In genomic region chr19:37698273-37699160, GRCm38 (mm10) we compare ENCODE assay signal across 9 mouse cellular contexts. TPM values are rescaled to one million over a fixed set of nuclear protein-coding genes. Genes with fewer than 3 reads are reported as not detected.
A peak's percentile ranks its signal among the peaks of the same experiment; 100 is the strongest.
DNase-seq lines count a peak whose midpoint lies in the region; ATAC-seq lines count a peak whose summit lies in the region.
"Had no signal": no experiment of that assay in that cellular context is flagged by ENCODE, and none has a peak within 500 bp of the region (broad histone marks: within the 10 kb centered on the region; RNA-seq: fewer than 3 reads in every experiment).

No protein-coding gene starts in this region.

- peak overlapping the region; percentile 35; the same call in 1 of the 2 replicates for H3K9ac ChIP-seq in hindbrain, embryonic 12.5 days
- H3K9ac ChIP-seq in midbrain, embryonic 11.5 days (ENCODE audit: low read length) = no peak overlapping the region

- H3K9me3 ChIP-seq in heart, embryonic 10.5 days = no peaks in the 10 kb centered on the region
- no peaks in the 10 kb centered on the region for H3K9me3 ChIP-seq in hindbrain, embryonic 12.5 days (replicated peaks)
- no peaks in the 10 kb centered on the region for H3K9me3 ChIP-seq in midbrain, embryonic 11.5 days (ENCODE audit: control insufficient read depth, low read length)

- H3K36me3 ChIP-seq in heart, embryonic 10.5 days = no peaks in the 10 kb centered on the region
- no peaks in the 10 kb centered on the region for H3K36me3 ChIP-seq in hindbrain, embryonic 12.5 days
- H3K36me3 ChIP-seq in midbrain, embryonic 11.5 days (ENCODE audit: control insufficient read depth, insufficient read depth, low read length) = no peaks in the 10 kb centered on the region

- WGBS in heart, embryonic 10.5 days = under 1% methylated on average over 63 of the region's 63 CpGs
- under 1% methylated on average over 63 of the region's 63 CpGs for WGBS in hindbrain, embryonic 12.5 days
- WGBS in midbrain, embryonic 11.5 days = under 1% methylated on average over 62 of the region's 63 CpGs

- H3K27ac ChIP-seq in heart, embryonic 10.5 days = no peak overlapping the region
- no peak overlapping the region for H3K27ac ChIP-seq in hindbrain, embryonic 12.5 days
- H3K27ac ChIP-seq in midbrain, embryonic 11.5 days (ENCODE audit: low read depth, low read length) = no peak overlapping the region

- peak; percentile 44; the same call in 1 of the 2 replicates for ATAC-seq in hindbrain, embryonic 12.5 days (ENCODE audit: low FRiP score)
- no peak for ATAC-seq in midbrain, embryonic 11.5 days (ENCODE audit: low FRiP score)

- peaks cover 100% of the 10 kb centered on the region for H3K27me3 ChIP-seq in heart, embryonic 10.5 days (ENCODE audit: insufficient read depth, poor library complexity, severe bottlenecking)
- H3K27me3 ChIP-seq in hindbrain, embryonic 12.5 days = peaks cover 98% of the 10 kb centered on the region
- H3K27me3 ChIP-seq in midbrain, embryonic 11.5 days (ENCODE audit: control insufficient read depth, insufficient read depth, low read length) = peaks cover 92% of the 10 kb centered on the region

- H3K4me3 ChIP-seq in heart, embryonic 10.5 days = peak overlapping the region; percentile 57
- H3K4me3 ChIP-seq in hindbrain, embryonic 12.5 days = peak overlapping the region; percentile 28
- peak overlapping the region; percentile 17 for H3K4me3 ChIP-seq in midbrain, embryonic 11.5 days (ENCODE audit: low read depth, low read length)

- peak overlapping the region; percentile 50 for H3K4me2 ChIP-seq in hindbrain, embryonic 12.5 days (replicated peaks)
- peak overlapping the region; percentile 29 for H3K4me2 ChIP-seq in midbrain, embryonic 11.5 days

- no peak for DNase-seq in heart, embryonic 10.5 days (ENCODE audit: low spot score)
- no peak for DNase-seq in heart, postnatal 36 days
- peak; percentile 57 for DNase-seq in ZHBTc4 (ENCODE audit: low read depth, low spot score)
- peak; percentile 95 for DNase-seq in midbrain, embryonic 11.5 days (ENCODE audit: low spot score, missing footprints)
- DNase-seq in frontal cortex, postnatal 36 days (ENCODE audit: low spot score in 2 of 2) = no peak
- DNase-seq in gastrocnemius, adult 18-20 months (ENCODE audit: low spot score) = no peak
- DNase-seq in spleen, postnatal 14 days (ENCODE audit: low spot score in 2 of 2) = no peak
- DNase-seq: cerebellum, adult 11-12 months had no signal

- peaks cover 48% of the 10 kb centered on the region for H3K4me1 ChIP-seq in heart, embryonic 10.5 days
- peaks cover 30% of the 10 kb centered on the region for H3K4me1 ChIP-seq in hindbrain, embryonic 12.5 days
- peaks cover 26% of the 10 kb centered on the region for H3K4me1 ChIP-seq in midbrain, embryonic 11.5 days (ENCODE audit: control insufficient read depth, insufficient read depth, low read length)

- intact Hi-C loops in heart, postnatal 36 days (cut with DNase I) = no loop called here

RNA-seq across cellular contexts. Expression of gene Cyp26a1, which starts 0.9 kb away (rescaled TPM):
- 2.2 and 3.4 TPM in 2 replicates for polyA plus RNA-seq in heart, embryonic 10.5 days (2016; fragmentation: Nextera tagmentation; extraction: Ambion mirVana)
- total RNA-seq in heart, postnatal 36 days (2021) = not detected
- 7.9 and 14.2 TPM in 2 replicates for polyA plus RNA-seq in hindbrain, embryonic 12.5 days (2016; fragmentation: Nextera tagmentation; extraction: Ambion mirVana)
- polyA plus RNA-seq in midbrain, embryonic 11.5 days (2014; fragmentation: Nextera tagmentation; extraction: Ambion mirVana) = 0.92 and 1.0 TPM in 2 replicates
- not detected for total RNA-seq in gastrocnemius, adult 18-20 months (2021)

RNA-seq across cellular contexts. Expression of gene Cyp26c1, which starts 13.1 kb away (rescaled TPM):
- polyA plus RNA-seq in heart, embryonic 10.5 days (2016; fragmentation: Nextera tagmentation; extraction: Ambion mirVana) = 0.10 and 0.21 TPM in 2 replicates
- not detected for total RNA-seq in heart, postnatal 36 days (2021)
- 1.8 and 2.0 TPM in 2 replicates for polyA plus RNA-seq in hindbrain, embryonic 12.5 days (2016; fragmentation: Nextera tagmentation; extraction: Ambion mirVana)
- polyA plus RNA-seq in midbrain, embryonic 11.5 days (2014; fragmentation: Nextera tagmentation; extraction: Ambion mirVana) = not detected in 2 replicates
- not detected for total RNA-seq in gastrocnemius, adult 18-20 months (2021)

Comparison
In these comparisons a context has a peak if more than half of its experiments do, and no peak if none do; other contexts are left out.
1. DNase-seq: peak in ZHBTc4 (single experiment) and midbrain, embryonic 11.5 days (single experiment); none in heart, embryonic 10.5 days (single experiment), heart, postnatal 36 days (0 of 2), frontal cortex, postnatal 36 days (0 of 2), gastrocnemius, adult 18-20 months (single experiment) and spleen, postnatal 14 days (0 of 2).
2. Peak in every context shown above with its lines, with median percentiles within 50 percentile points of each other: H3K4me3 ChIP-seq.